Mouse (Mus musculus): Measurements from ENCODE around the gene Atp10b.
"Not testable (repeated sequence)": the region's sequence is repeated elsewhere in the genome, so short reads cannot be mapped to it uniquely, and the experiment has no call there.

Gene Atp10b

DNA sequence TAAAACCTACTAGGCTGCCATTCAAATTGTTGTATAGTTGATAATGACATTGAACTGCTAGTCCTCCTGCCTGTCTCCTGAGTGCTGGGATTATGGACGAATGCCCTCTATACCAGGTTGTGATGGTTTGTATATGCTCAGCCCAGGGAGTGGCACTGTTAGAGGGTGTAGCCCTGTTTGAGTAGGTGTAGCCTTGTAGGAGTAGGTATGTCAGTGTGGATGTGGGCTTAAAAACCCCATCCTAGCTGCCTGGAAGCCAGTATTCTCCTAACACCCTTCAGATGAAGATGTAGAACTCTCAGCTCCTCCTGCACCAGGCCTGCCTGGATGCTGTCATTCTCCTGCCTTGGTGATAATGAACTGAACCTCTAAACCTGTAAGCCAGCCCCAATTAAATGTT is at the start of gene Atp10b:
TSS of gene Atp10b (plus strand) at position 301 of the 400 bp plus-strand sequence.
- DNase-seq (ENCODE audit: low read depth), result no peak

DNA sequence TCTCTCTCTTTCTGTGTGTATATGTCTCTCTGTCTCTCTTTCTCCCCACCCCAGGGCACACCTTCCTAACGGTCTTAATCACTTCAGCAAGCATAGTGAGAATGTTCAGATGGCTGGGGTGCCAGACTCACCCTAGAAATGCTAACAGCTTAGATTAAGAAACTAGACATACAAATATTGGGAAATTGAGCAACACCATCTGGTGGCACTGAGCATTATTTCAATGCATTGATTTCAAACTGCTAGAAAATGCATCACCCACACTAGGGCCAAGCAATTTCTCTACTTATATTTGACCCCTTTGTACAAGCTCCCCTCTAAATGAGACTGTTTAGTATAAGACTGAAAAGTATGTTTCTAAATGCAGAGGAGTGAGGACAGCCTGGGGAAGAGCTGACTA is 48.3 kb upstream of the Atp10b start:
- no peak for DNase-seq (ENCODE audit: low read depth)

DNA sequence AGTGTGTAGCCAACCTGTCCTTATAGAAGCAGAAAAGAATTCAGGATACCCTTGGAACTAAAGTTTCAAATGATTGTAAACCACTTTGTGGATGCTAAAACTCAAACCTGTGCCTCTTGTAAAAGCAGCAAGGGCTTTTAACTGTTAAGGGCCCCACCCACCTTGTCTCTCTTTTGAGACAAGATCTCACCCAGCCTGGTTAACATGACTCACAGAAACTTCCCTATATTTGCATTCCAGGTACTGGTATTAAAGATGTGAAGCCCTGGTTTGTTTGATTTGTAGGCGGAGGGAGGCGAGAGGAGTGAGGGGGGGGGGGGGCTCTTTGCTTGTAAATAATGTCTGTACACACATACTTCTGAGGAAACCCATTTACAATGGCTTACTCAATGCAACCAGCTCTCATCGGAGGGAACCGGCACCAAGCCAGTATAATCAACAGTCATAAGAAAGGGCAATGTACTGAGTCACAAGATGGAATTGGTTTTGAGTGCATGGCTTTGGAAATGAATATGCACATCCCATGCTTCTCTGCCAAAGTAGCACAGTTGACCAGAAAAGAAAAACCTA is 23.7 kb upstream of the Atp10b start:
- no peak for DNase-seq (ENCODE audit: low read depth)

DNA sequence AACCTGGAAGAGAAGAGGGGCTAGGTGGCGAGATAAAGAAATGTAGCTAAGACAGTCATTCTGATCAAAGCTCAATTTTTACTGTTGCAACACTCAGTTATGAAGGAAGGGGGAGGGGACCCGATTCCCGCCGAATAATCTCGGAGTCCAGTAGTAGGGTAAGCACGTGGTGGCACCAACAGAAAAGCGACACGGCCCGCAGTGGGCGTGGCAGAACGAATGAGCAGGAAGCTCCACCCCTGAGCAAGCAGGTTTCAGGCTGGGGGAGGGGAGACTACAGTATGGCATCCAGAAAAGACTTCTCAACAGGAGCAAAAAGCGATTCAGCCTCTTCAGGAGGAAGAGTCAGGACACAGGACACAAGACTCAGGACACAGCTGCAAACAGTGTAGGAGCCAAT is 23.1 kb upstream of the Atp10b start:
- not testable (repeated sequence) for DNase-seq (ENCODE audit: low read depth)

DNA sequence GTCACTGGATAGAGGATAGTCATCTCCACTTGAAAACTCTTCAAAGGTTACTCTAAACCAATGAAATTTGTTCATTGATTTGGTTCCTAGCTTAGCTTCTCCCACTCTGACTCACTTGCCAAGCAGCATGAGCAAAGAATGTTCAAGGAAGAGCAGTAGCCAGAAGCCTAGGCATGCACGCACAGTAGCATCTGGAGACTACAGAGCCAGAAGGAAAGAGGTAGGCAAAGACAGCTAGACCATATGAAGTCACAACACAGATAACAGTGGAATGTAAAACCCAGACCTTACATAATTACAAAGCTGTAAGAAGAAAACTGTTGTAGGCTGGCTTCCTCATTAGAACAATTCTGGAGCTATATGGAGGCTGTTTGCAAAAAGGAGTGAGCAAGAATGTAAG is 8.4 kb upstream of the Atp10b start:
- DNase-seq (ENCODE audit: low read depth), result no peak

DNA sequence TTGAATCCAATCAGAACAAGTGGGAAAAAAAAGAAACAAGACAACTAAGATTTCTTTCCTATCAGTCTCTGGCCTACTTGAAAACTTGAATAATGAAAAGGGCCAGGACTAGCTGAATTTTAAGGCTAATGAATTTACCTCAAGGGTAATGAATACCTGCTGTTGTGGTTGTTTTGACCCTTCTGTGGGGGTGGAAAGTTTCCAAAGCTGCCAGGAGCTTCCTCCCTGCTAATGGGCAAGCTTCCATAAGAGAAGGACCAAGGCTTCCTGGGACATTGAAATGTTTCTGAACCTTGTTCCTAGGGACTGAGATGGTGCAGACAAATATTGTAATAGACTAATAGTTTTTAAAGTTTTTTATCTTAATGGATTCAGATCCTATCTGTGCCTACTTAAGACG is 6.9 kb upstream of the Atp10b start:
- no peak for DNase-seq (ENCODE audit: low read depth)

DNA sequence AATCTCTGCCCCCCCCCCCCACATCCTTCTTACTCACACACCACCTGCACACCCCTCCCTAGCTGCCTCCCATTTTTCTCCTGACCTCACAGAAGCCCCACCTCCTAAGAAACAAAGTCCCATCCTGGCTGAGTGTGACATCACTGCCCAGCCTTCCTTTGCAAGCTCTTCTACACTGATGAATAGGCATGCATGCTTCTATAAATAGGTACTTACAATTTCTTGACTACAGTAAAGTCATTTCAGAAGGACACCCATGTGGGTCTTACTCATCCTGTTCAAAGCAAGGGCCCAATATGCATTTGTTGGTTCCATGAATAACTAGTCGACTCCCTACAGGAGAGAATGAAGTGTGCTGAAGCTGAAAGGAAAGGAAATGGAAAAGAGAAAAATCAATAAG is 5.5 kb upstream of the Atp10b start:
- DNase-seq (ENCODE audit: low read depth), result no peak

DNA sequence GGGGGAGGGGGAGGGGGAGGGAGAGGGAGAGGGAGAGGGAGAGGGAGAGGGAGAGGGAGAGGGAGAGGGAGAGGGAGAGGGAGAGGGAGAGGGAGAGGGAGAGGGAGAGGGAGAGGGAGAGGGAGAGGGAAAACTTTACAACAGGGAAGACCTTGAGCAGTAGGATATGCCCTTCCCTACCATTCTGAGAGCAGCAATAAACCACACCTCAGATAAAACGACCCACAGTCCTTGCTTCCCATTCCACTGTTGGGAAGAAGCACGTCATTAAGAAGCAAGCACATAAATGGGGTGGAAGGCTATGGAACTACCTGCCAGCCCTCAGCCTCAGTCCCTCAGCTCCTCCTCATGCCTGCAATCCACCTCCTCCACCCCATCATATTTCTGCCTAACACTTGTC is 4.8 kb upstream of the Atp10b start:
- DNase-seq (ENCODE audit: low read depth), result not testable (repeated sequence)

DNA sequence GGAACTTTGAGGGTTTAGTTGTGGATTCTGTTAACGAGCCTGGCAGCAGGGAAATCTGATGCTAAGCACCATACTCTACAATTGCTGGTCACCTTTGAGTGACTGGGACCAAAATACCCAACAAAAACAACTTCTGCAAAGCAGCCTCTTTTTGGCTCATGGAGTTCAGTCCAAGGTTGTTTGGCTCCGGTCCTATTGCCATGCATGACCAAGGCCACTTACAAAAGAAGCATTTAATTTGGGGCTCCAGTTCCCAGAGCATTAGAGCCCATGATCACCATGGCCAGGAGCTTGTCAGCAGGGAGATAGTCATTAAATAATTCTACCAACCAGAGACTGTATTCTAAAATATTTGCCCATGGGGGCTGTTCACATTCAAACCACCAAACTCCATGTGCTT is 2.3 kb upstream of the Atp10b start:
- no peak for DNase-seq (ENCODE audit: low read depth)

DNA sequence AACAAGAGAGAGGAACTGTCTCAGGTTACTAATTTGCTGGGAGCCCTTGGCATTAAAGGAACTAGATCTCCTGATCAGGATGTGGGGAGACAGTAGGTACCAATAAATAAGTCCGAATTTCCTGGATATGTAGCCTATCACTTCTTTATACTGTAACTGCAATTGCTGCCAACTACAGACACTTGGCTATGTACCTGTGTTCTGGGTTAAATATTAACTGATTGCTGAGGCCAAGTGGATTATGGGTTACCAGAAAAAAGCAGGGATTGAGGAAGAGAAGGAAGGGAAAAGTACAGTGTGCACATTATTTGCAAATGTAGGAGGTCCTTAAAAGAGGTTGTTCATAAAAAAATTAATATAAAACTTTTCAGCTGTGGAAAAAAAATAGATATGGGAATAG is 1.3 kb upstream of the Atp10b start:
- no peak for DNase-seq (ENCODE audit: low read depth)

DNA sequence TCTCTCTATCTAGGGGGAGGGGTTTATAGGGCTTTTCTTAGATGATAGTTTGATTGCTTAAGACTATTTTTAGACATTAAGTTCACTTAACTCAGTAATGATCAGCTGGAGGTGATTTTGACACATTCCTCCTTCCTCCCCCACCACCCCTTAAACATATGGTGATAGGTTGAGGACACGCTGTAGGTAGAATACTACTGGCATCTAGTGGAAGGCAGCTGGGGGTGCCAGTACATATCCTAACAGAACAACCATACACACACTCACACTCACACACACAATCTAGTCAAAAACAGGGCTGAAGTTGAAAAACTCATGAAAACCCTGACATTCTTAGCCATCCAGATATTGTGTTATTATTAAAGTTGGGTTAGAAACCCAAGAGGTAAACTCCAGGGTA is 5.3 kb downstream of the Atp10b start:
- no peak for DNase-seq (ENCODE audit: low read depth)

DNA sequence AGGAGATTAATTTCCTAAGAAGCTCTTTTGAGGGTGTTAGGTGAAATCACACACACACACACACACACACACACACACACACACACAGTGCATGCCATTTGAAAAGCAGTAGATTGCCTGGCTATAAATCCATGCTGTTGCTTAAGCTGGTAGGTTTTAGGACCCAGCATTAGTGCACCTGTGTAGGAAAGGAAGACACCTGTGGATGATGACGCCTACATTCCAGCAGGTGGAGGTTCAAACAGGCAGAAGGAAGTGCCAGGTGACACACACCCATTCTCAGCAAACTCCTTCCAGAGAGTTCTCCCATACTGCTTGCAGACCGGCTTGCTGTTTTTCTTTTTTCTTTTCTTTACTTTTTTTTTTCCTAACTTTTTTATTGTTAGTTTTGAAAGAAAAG is 5.7 kb downstream of the Atp10b start:
- DNase-seq (ENCODE audit: low read depth), result no peak

DNA sequence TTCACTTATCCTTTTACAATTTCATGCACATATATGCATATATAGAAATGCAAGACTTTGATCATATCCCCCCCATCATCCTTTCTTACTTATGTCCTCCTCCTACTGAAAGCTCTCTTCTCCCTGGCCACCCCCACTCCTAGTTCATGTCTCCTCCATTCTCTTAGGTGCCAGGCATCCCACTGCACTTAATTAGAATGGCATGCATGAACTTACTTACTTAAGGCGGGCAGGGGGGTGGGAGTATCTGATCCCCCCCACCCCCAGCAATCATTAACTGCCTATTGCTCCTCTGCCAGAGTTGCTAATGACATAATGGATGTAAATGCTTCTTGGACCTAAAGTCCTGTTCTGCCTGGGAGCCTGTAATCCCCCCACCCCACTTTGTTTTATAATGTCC is 9.1 kb downstream of the Atp10b start:
- no peak for DNase-seq (ENCODE audit: low read depth)

DNA sequence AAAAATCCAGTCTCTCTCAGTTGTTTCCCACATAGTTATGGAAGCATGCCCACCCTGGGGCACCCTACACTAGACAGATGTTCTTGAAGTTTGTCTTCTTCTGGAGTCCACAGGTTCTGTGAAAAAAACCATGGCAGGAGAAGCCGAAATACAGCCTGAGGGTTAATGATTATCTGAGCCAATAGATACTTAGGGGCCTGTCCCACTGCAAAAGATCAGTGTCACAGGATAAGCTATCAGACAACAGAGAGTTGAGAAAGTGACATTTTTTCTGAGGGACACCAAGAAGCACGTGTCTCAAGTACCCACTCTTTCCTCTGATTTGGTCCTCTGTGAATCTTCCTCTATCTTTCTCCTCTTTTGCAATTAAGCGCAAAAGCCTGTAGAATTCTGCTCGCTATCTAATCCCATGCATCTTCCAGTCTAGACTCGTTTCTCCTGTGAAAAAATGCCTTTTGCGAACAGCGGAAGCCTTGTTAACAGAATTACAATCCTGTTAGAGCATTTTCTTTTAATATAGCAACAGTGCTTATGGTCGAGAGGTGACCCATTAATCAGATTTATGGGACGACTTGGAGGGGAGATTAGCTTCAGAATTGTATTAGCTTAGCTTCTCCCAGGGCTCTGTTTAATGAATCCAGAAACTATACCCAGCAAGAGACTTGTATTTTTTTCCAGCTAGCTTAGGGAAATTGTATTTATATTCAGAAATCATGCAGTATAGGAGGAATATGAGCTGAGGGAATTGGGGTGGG is 10.7 kb downstream of the Atp10b start:
- DNase-seq (ENCODE audit: low read depth), result no peak

DNA sequence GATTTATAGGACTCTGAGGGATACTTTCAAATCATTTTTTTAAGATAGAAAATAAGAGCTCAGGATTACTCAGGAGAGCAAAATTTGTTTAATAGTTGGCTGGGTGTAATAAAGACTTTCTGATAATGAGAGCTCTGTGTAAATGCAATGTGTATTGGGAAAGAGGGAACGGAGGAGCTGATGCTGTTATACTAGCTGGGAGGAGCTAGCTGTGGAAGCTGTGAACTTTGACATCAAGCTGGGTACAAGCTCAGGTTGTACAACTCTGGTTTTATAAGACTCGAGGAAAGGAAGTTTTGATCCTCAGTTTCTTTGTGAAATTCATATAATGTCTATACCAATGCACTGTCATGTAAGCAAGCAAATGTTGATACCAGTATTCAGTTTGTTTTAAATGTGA is 20.9 kb downstream of the Atp10b start:
- no peak for DNase-seq (ENCODE audit: low read depth)

DNA sequence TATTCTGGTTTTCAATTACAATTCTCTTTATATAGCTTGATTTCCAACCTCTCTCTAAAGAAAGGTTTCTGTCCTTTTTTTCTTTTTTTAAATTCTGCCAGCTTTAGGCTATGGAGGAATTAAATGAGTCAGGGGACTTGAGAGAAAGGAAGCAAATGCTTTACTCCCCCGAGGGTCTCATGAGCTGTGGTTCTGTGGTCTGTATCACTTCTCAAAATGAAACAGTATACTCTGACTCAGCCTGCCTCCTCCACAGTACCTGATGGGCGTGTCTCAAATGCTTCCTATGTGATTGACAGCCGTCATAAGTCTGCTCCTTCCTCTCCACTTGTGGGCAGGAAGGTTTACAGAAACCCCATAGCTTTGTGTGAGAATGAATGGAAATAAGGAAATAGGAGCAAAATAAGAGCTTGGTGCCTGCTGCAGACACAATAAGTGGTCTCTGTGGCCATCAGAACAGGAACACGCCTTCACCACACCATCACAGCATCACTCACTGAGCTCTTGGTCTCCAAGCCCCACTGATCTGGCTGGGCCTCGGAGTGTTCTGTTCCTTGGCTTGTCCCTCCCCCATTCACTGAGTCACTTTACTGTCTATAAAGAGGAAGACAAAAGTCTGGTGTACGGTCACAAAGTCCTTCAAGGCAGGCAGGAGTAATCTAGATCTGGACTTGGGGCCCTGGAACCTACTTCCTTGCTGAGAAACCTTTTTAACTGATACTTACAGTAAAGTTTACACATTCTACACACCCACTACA is 24.9 kb downstream of the Atp10b start:
- peak; percentile 2 for DNase-seq (ENCODE audit: low read depth)

DNA sequence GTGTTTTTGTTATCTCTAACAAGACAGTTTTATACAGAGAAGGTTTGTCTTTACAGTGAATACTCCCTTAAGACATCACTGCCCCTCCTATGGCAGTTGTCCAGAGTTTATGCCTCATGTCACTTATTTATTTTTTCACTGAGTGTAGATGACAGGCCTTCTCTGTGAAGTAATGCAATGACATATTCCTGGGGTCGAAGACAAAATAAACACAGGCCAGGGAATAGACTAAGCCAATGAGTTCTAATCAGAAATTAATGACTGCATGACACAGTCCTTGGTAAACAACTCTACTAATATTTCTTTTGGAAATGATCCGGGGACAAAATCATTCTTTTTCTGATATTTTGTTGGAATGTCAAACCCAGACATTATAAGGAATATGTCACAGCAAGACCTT is 32.7 kb downstream of the Atp10b start:
- no peak for DNase-seq (ENCODE audit: low read depth)

DNA sequence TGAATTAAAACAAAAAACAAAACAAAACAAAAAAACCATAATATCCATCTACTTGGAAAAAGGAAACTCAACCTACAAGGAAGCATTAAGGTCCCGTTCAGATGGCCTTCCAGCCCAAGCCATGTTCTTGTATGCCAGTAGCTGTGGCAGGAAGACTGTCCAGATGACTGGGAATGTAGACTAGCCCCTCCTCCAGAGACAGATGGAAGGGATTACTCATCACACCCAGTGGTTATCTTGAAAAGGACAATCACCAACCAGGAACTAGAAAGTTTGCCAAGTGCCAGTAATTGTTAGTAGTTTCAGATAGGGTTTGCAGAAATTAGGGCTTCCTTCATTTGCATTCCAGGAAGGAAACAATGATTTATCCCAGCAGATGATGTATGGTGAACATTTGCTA is 33.1 kb downstream of the Atp10b start:
- DNase-seq (ENCODE audit: low read depth), result peak; percentile 13

DNA sequence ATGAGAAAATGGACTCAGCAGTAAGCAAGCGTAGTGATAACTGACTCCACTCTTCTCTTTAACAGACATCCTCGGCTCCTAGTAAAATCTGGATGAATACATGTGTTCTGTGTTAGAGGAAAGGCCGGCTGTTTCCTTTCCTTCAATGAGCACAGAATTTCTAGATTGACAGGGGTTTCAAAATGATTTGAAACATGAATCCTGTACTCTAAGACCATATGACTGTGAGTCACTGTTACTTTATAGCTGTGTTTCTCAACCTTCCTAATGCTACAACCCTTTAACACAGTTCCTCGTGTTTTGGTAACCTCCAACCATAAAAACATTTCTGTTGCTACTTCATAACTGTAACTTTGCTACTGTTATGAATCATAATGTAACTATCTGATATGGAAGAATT is 33.8 kb downstream of the Atp10b start:
- peak; percentile 44 for DNase-seq (ENCODE audit: low read depth)

DNA sequence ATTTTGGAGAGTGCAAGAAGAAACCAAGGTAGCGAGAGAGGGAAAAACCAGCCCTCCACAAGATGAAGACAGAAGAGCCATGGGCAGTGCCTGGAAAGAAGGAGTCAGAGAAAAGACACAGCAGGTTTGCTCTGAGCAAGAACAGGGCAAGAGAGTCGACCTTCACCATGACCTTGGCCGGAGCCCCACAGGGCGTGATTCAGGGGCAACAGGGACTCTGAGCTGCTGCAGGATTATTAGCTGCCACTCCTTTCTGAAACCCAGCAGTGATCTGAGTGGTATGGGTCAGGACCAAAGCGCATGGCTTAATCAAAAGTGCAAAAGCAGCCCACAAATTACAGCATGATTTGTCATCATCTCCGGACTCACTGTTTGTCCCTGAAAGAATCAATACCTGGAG is 36.6 kb downstream of the Atp10b start:
- no peak for DNase-seq (ENCODE audit: low read depth)

DNA sequence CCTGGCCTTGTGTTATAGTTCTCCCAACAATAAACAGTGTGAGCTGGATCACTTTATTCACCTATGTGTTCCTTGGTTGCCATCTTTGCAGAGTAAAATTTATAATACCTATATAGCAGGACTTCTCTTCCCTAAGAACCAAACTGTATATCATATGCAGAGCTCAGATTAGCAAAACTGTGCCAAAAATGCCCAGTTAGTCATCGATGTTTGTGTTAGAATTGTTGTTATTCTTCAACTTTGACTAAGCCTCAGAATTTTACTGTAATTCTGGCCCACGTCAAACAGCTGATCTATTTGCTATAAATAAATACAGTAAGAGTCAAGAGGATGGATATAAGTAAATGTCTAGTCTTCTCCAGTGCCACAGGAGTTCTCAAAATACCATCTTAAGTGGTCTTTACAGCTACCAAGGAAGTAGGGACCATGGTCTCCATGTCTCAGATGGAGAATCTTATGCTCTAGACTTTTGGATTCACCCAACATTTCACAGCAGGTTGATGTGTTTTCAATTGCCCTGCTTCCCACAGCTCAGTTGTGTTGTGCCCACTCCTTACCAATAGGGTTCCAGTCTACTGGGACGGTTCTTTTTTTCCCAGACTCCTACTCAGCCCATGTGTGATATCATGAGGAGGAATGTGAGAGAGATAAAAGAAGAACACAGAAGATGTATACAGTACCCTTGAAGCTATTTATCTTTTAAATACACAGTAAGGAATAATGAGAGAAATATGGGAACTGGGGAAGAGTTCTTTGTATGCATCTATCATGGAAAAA is 40.3 kb downstream of the Atp10b start:
- no peak for DNase-seq (ENCODE audit: low read depth)

DNA sequence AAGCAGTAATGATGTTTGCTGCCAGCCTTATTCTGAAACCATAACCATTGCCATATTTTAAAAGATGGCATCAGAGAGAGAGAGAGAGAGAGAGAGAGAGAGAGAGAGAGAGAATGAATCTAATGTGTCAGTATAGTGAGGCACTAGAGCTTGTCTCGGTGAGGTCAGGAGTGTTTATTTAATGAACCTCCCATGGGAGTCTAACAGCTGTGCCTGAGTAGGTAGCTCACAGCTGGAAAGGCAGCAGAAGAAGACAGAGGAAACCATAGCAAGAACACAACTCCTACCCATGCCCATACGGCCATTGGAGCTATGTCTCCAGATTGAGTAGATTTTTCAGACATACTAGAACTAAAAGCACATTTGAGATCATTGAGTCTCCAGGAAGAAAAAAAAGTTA is 49.1 kb downstream of the Atp10b start:
- DNase-seq (ENCODE audit: low read depth), result no peak

DNA sequence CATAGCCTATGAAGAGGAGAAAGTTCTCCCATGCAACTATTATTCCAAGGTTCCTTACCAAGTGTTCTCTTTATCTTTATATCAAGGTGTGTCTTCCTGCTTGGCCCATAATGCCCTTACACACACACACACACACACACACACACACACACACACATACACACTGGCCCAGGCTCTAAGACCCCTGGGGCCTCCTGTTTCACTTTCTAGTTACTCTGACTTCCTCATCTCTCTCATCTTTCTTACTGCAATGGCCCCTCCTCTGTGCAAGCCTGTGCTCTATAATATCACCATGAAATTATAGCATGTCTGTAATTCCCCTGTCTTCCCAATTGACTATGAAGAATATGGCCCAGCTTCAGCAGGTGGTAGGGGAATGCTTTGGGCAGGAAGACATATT is 49.7 kb downstream of the Atp10b start:
- DNase-seq (ENCODE audit: low read depth), result no peak
